Mouse (Mus musculus) heart, postnatal 25 days (tissue): ENCODE data around the gene Rtn2. TPM values are rescaled to one million over a fixed set of nuclear protein-coding genes. Genes with fewer than 3 reads are reported as not detected.
A peak's percentile ranks its signal among the peaks of the same experiment; 100 is the strongest.

Experiments used
- DNase-seq: peaks from one replicate; pipeline ENCODE4 v3.0.0; 2022; ENCODE audit warnings: low spot score
- intact Hi-C: fragments of 180-260 bp; cut with DNase I; formaldehyde crosslinking; loops from one replicate; pipeline ENCODE4 v1.15.1; 2025
- total RNA-seq, 2 experiments: library from RNA; stranded (reverse); gene quantifications; 2 replicates each; pipeline ENCODE4 v1.2.3; 2021

Gene Rtn2
- total RNA-seq, 2 experiments from 2014 or later = 124 to 136 TPM

- no peak for DNase-seq
- intact Hi-C loops = no loop called here
Measured at GRCm38 (mm10) chr7:19337122-19337521, 54.7 kb downstream of the Rtn2 start.

- no peak for DNase-seq
- intact Hi-C loops = no loop called here
Measured at GRCm38 (mm10) chr7:19338060-19338459, 55.6 kb downstream of the Rtn2 start.

GRCm38 (mm10) chr7:19338596-19338995, 56.2 kb downstream of the Rtn2 start:
- intact Hi-C loops = no loop called here
- DNase-seq = no peak

GRCm38 (mm10) chr7:19341250-19341649, 58.8 kb downstream of the Rtn2 start:
- intact Hi-C loops = loop anchor here (5.0 kb wide), 1 partner anchor 164 kb away; the partner anchor contains the start of gene Eml2
- DNase-seq = no peak

GRCm38 (mm10) chr7:19341761-19342409, 59.5 kb downstream of the Rtn2 start:
- intact Hi-C loops = loop anchor here (2.0 to 5.0 kb wide), 2 partner anchors 103 to 165 kb away; partner anchors contain the start of gene Eml2
- DNase-seq = peak; percentile 56

GRCm38 (mm10) chr7:19342481-19343027, 60.1 kb downstream of the Rtn2 start:
- intact Hi-C loops = loop anchor here (1.0 to 5.0 kb wide), 3 partner anchors 42 to 165 kb away; partner anchors contain the start of gene Eml2
- DNase-seq = peak; percentile 76

GRCm38 (mm10) chr7:19343210-19343808, 60.9 kb downstream of the Rtn2 start:
- intact Hi-C loops = loop anchor here (1.0 to 5.0 kb wide), 3 partner anchors 43 to 166 kb away; partner anchors contain the start of gene Eml2
- no peak for DNase-seq

GRCm38 (mm10) chr7:19344237-19344847, 61.9 kb downstream of the Rtn2 start, which contains the start of gene Ercc1:
TSS of gene Ercc1 (plus strand) at chr7:19344778.
- intact Hi-C loops = loop anchor here (5.0 kb wide), 1 partner anchor 167 kb away; the partner anchor contains the start of gene Eml2
- DNase-seq = no peak

- peak; percentile 89 for DNase-seq
- intact Hi-C loops = loop anchor here (5.0 kb wide), 2 partner anchors 168 to 188 kb away; partner anchors contain the start of gene Eml2
Measured at GRCm38 (mm10) chr7:19344938-19345471, 62.6 kb downstream of the Rtn2 start.

Other genes with a start within 250 kb of the Rtn2 start
- not detected for gene Rsph6a, start 227.9 kb upstream of the Rtn2 start, total RNA-seq
- 10 to 100 TPM; 43.9 to 45.4 TPM for gene Dmwd, start 206.4 kb upstream of the Rtn2 start, total RNA-seq
- 100 to 1,000 TPM; 555 to 584 TPM for gene Dmpk, start 198.8 kb upstream of the Rtn2 start, total RNA-seq
- gene Six5, start 188.0 kb upstream of the Rtn2 start, total RNA-seq = 1 to 10 TPM; 8.6 to 9.8 TPM
- gene Gm4969, start 164.3 kb upstream of the Rtn2 start, total RNA-seq = not detected
- 1 to 10 TPM; 5.4 to 5.5 TPM for gene Fbxo46, start 162.8 kb upstream of the Rtn2 start, total RNA-seq
- 1 to 10 TPM; 4.6 to 5.1 TPM for gene Qpctl, start 133.3 kb upstream of the Rtn2 start, total RNA-seq
- 10 to 100 TPM; 67.8 to 71.0 TPM for gene Snrpd2, start 132.9 kb upstream of the Rtn2 start, total RNA-seq
- gene Gipr, start 116.5 kb upstream of the Rtn2 start, total RNA-seq = under 1 TPM; 0.21 to 0.22 TPM
- 10 to 100 TPM; 37.1 to 37.8 TPM for gene Eml2, start 106.2 kb upstream of the Rtn2 start, total RNA-seq
- 1 to 10 TPM; 8.6 to 9.4 TPM for gene Gpr4, start 70.1 kb upstream of the Rtn2 start, total RNA-seq
- gene Opa3, start 54.3 kb upstream of the Rtn2 start, total RNA-seq = 10 to 100 TPM; 57.6 to 59.3 TPM
- gene Vasp, start 10.8 kb upstream of the Rtn2 start, total RNA-seq = 10 to 100 TPM; 35.7 to 39.4 TPM
- not detected for gene Ppm1n, start 2.6 kb upstream of the Rtn2 start, total RNA-seq
- gene Fosb, start 27.4 kb downstream of the Rtn2 start, total RNA-seq = under 1 TPM; 0.59 to 0.81 TPM
- 10 to 100 TPM; 40.7 to 45.1 TPM for gene Ercc1, start 62.2 kb downstream of the Rtn2 start, total RNA-seq
- gene Cd3eap, start 76.9 kb downstream of the Rtn2 start, total RNA-seq = 1 to 10 TPM; 9.1 to 9.7 TPM
- gene Ppp1r13l, start 77.1 kb downstream of the Rtn2 start, total RNA-seq = 10 to 100 TPM; 36.5 to 40.5 TPM
- gene Ercc2, start 99.4 kb downstream of the Rtn2 start, total RNA-seq = 10 to 100 TPM; 10.8 to 12.6 TPM
- under 1 TPM; 0.23 to 0.31 TPM for gene Klc3, start 121.5 kb downstream of the Rtn2 start, total RNA-seq
- gene Ckm, start 122.2 kb downstream of the Rtn2 start, total RNA-seq = 1,000 to 10,000 TPM; 4,463 to 5,048 TPM
- gene Mark4, start 176.2 kb downstream of the Rtn2 start, total RNA-seq = 10 to 100 TPM; 22.3 to 24.3 TPM
- gene Exoc3l2, start 180.7 kb downstream of the Rtn2 start, total RNA-seq = 1 to 10 TPM; 1.2 to 1.3 TPM
- gene Bloc1s3, start 225.7 kb downstream of the Rtn2 start, total RNA-seq = 1 to 10 TPM; 2.3 to 2.4 TPM
- gene Trappc6a, start 225.8 kb downstream of the Rtn2 start, total RNA-seq = 10 to 100 TPM; 35.6 to 35.9 TPM
- not detected for gene Nkpd1, start 235.2 kb downstream of the Rtn2 start, total RNA-seq